Mouse (Mus musculus) lung, postnatal 0 days (tissue): ENCODE measurements around the gene Robo2. TPM values are rescaled to one million over a fixed set of nuclear protein-coding genes. Genes with fewer than 3 reads are reported as not detected.
A peak's percentile ranks its signal among the peaks of the same experiment; 100 is the strongest.
"Not testable (repeated sequence)": the region's sequence is repeated elsewhere in the genome, so short reads cannot be mapped to it uniquely, and the experiment has no call there.

Experiments used
- ATAC-seq: fragments of 200-750 bp; cut with Nextera tagmentation; 2 replicates; pipeline ENCODE4 v1.8.0; 2017; ENCODE audit warnings: moderate library complexity
- DNase-seq: peaks from one replicate; pipeline ENCODE4 v3.0.0-alpha.2; 2016; ENCODE audit warnings: low spot score
- H3K27ac ChIP-seq: fragments of 300-500 bp; sonication (generic); 2 replicates; pipeline ENCODE4 v1.5.1; 2014; ENCODE audit warnings: antibody characterized with exemption, mild to moderate bottlenecking, low read length, mixed read lengths
- H3K27me3 ChIP-seq: fragments of 300-500 bp; sonication (generic); replicated peaks from 2 replicates; pipeline ENCODE4 v1.6.1; 2014; ENCODE audit warnings: low read length, mixed read lengths; ENCODE audit not compliant: insufficient read depth
- H3K36me3 ChIP-seq: fragments of 300-500 bp; sonication (generic); 2 replicates; pipeline ENCODE4 v1.6.1; 2014; ENCODE audit warnings: low read length, mixed read lengths; ENCODE audit not compliant: insufficient read depth
- H3K4me1 ChIP-seq: fragments of 300-500 bp; sonication (generic); 2 replicates; pipeline ENCODE4 v1.6.1; 2014; ENCODE audit warnings: antibody characterized with exemption, low read depth, low read length, mixed read lengths; ENCODE audit not compliant: insufficient read depth
- H3K4me2 ChIP-seq: fragments of 300-500 bp; sonication (generic); replicated peaks from 2 replicates; pipeline ENCODE4 v1.6.1; 2014; ENCODE audit warnings: low read depth, mild to moderate bottlenecking, low read length, moderate library complexity, mixed read lengths
- H3K4me3 ChIP-seq: fragments of 300-500 bp; sonication (generic); 2 replicates; pipeline ENCODE4 v1.5.1; 2014; ENCODE audit warnings: low read depth, low read length
- H3K9ac ChIP-seq: fragments of 300-500 bp; sonication (generic); replicated peaks from 2 replicates; pipeline ENCODE4 v1.6.1; 2014; ENCODE audit warnings: low read depth, mild to moderate bottlenecking
- H3K9me3 ChIP-seq: fragments of 300-500 bp; sonication (generic); 2 replicates; pipeline ENCODE4 v1.6.1; 2016; ENCODE audit warnings: low read length, mixed read lengths
- CTCF ChIP-seq: IDR thresholded peaks from 2 replicates; pipeline ENCODE4 v1.5.1; 2016; ENCODE audit warnings: antibody characterized with exemption, mild to moderate bottlenecking
- EP300 ChIP-seq: IDR thresholded peaks from 2 replicates; pipeline ENCODE4 v1.6.1; 2016; ENCODE audit warnings: antibody characterized with exemption, mild to moderate bottlenecking, control low read depth
- WGBS: fragments of 180-500 bp; shearing (Covaris S2); extraction: QIAGEN DNeasy Blood & Tissue Kit; methylation state at CpG from one replicate; pipeline ENCODE4 v1.1.7; 2014; 5-methylcytosine and 5-hydroxymethylcytosine counted together
- polyA plus RNA-seq: library from polyadenylated mRNA; unstranded; fragments of >200 nt; fragmentation: Nextera tagmentation; extraction: Ambion mirVana; gene quantifications from 2 replicates; pipeline ENCODE4 v1.2.1, GENCODE M21; 2015

Robo2 gene
- polyA plus RNA-seq, 1 experiment from 2014 or later, result 13.3 TPM

- Histone ChIP-seq H3K4me1 (no peaks in the 10 kb centered on the region), H3K27me3 (no peaks in the 10 kb centered on the region), H3K36me3 (no peaks in the 10 kb centered on the region), H3K27ac (no peak overlapping the region), H3K9me3 (no peaks in the 10 kb centered on the region), H3K9ac (no peak overlapping the region), H3K4me3 (no peak overlapping the region), H3K4me2 (no peak overlapping the region)
- no peak for DNase-seq
- no peak for ATAC-seq
- TF ChIP-seq CTCF, result no peak
- no peak for TF ChIP-seq EP300
- 45% methylated on average over 1 of the region's 1 CpGs for WGBS
Observed at GRCm38 (mm10) chr16:74056210-74056609, 355.4 kb downstream of the Robo2 start.

DNA sequence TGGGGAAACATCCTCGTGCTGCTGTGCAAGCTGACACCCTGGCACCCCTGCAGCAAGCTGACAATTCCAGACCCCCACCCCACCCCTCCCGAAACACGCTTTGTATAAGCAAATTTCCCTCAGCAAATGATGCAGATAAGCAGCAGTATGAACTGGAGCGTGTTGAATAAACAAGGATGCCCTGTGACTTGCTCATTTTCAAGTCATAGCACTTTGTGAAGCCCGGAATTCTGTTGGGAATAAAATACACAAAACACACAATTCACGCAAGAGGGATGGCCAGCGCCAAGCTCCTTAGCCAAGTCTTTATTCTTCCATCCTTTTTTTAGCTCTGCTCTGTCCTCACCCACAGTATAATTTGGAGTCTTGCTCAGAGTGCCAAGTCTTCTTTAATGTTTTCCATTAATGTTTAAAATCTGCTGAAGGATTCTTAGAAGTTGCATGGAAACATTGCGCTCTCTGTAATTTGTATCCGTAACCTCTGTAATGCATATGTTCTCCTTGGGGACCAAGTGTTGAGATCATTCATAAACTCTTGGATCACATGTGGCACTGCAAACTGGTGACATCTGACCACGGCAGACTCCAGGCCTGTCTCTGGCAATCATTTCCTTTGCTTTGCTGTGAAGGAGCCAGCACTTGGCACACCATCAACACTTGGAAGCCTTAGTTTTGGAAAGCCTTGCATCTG is 356.4 kb downstream of the Robo2 start:
- Histone ChIP-seq H3K36me3 (no peaks in the 10 kb centered on the region), H3K27ac (no peak overlapping the region), H3K4me3 (no peak overlapping the region), H3K27me3 (no peaks in the 10 kb centered on the region), H3K9me3 (no peaks in the 10 kb centered on the region), H3K4me1 (no peaks in the 10 kb centered on the region), H3K4me2 (no peak overlapping the region), H3K9ac (no peak overlapping the region)
- WGBS, result 47% methylated on average over 10 of the region's 10 CpGs
- ATAC-seq, result peak; percentile 89
- peak; percentile 67 for DNase-seq
- TF ChIP-seq CTCF (no peak), EP300 (peak; percentile 19; the same call in 1 of the 2 replicates)

- DNase-seq (no peak), ATAC-seq (no peak)
- no peaks in the 10 kb centered on the region for H3K27me3 ChIP-seq
- no peak overlapping the region for H3K27ac ChIP-seq
- no peak overlapping the region for H3K4me2 ChIP-seq
- no peaks in the 10 kb centered on the region for H3K9me3 ChIP-seq
- no peaks in the 10 kb centered on the region for H3K36me3 ChIP-seq
- 81% methylated on average over 5 of the region's 5 CpGs for WGBS
- no peak for TF ChIP-seq CTCF
- no peak for TF ChIP-seq EP300
- H3K4me3 ChIP-seq, result no peak overlapping the region
- H3K4me1 ChIP-seq, result no peaks in the 10 kb centered on the region
- H3K9ac ChIP-seq, result no peak overlapping the region
Observed at GRCm38 (mm10) chr16:74049467-74049866, 362.2 kb downstream of the Robo2 start.

DNA sequence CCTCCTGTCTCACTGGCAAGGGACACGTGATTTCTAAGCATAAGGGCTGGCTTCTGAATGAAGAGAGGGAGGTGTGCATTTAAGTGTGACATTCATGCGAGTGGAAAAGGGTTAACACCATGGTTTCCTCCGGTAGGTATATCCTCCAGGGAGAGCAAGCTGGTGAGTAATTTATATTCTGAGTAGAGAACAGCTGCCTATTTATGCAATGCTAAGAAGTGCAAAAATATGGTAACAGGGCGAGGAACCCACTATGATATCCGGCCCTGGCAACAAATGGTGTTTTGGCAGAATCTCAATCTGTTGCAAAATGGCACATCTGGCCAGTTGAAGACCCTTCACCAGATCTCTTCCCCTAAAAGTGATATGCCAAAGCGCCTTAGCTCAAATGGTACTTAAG is 362.6 kb downstream of the Robo2 start:
- Histone ChIP-seq H3K4me2 (no peak overlapping the region), H3K9ac (no peak overlapping the region), H3K27ac (no peak overlapping the region), H3K36me3 (no peaks in the 10 kb centered on the region), H3K4me1 (no peaks in the 10 kb centered on the region), H3K9me3 (no peaks in the 10 kb centered on the region), H3K4me3 (no peak overlapping the region), H3K27me3 (no peaks in the 10 kb centered on the region)
- 68% methylated on average over 6 of the region's 6 CpGs for WGBS
- ATAC-seq, result no peak
- TF ChIP-seq CTCF (no peak), EP300 (no peak)
- DNase-seq, result no peak

GRCm38 (mm10) chr16:74047232-74047631 is 364.4 kb downstream of the Robo2 start:
- no peak for ATAC-seq
- no peak overlapping the region for H3K9ac ChIP-seq

DNA sequence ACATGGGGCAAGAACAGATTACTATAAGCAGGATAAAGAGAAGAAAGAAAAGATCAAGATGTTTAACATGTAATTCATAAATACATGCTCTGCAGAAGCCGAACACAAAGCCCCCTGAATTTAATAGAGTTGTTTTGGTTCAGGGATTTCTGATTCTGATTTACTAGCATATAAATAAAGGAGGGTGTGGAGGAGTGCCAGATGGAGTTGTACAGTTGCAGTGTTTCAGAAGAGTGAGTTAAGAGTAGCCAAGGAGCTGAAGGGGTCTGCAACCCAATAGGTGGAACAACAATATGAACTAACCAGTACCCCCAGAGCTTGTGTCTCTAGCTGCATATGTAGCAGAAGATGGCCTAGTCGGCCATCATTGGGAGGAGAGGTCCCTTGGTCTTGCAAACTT is 370.8 kb downstream of the Robo2 start:
- not testable (repeated sequence) for H3K27me3 ChIP-seq, H3K27ac ChIP-seq, H3K9me3 ChIP-seq, H3K4me1 ChIP-seq, H3K36me3 ChIP-seq, DNase-seq, H3K4me2 ChIP-seq, H3K9ac ChIP-seq, ATAC-seq, H3K4me3 ChIP-seq
- WGBS, result 76% methylated on average over 1 of the region's 2 CpGs

More at GRCm38 (mm10) chr16:74047232-74047631, 364.4 kb downstream of the Robo2 start:
- DNase-seq, result no peak
- no peaks in the 10 kb centered on the region for H3K9me3 ChIP-seq
- no peak overlapping the region for H3K27ac ChIP-seq
- H3K36me3 ChIP-seq, result no peaks in the 10 kb centered on the region
- H3K27me3 ChIP-seq, result no peaks in the 10 kb centered on the region
- WGBS, result 49% methylated on average over 3 of the region's 3 CpGs
- no peak overlapping the region for H3K4me2 ChIP-seq
- H3K4me3 ChIP-seq, result no peak overlapping the region
- no peak for TF ChIP-seq EP300
- no peaks in the 10 kb centered on the region for H3K4me1 ChIP-seq

GRCm38 (mm10) chr16:74027822-74028221 is 383.8 kb downstream of the Robo2 start:
- Histone ChIP-seq H3K27me3 (no peaks in the 10 kb centered on the region), H3K27ac (no peak overlapping the region), H3K9me3 (no peaks in the 10 kb centered on the region), H3K4me1 (no peaks in the 10 kb centered on the region), H3K36me3 (no peaks in the 10 kb centered on the region), H3K4me2 (no peak overlapping the region), H3K4me3 (no peak overlapping the region), H3K9ac (no peak overlapping the region)
- DNase-seq (no peak), ATAC-seq (no peak)
- TF ChIP-seq CTCF, result no peak
- WGBS, result 60% methylated on average over 4 of the region's 4 CpGs
